Mouse (Mus musculus) erythroblast, adult 5-6 weeks (primary cell): ENCODE measurements around the gene Agmat. TPM values are rescaled to one million over a fixed set of nuclear protein-coding genes. Genes with fewer than 3 reads are reported as not detected.
"Not testable (repeated sequence)": the region's sequence is repeated elsewhere in the genome, so short reads cannot be mapped to it uniquely, and the experiment has no call there.

ENCODE experiments used
- ATAC-seq: replicated peaks from 2 replicates; pipeline ENCODE4 v1.8.0; 2016; ENCODE audit warnings: moderate number of reproducible peaks, mild to moderate bottlenecking, moderate TSS enrichment, inconsistent platforms; ENCODE audit not compliant: poor library complexity, low FRiP score, severe bottlenecking
- total RNA-seq, 2 experiments: library from RNA; stranded (forward) in 1 of 2; stranded (reverse) in 1 of 2; fragments of 150-400 nt in 1 of 2; fragments of 200-764, 138-1000 nt in 1 of 2; gene quantifications; 2 replicates each; pipeline versions ENCODE4 v1.2.3 to v1.2.4; 2015 to 2017; ENCODE audit warnings: low replicate concordance in 2 of 2

Gene Agmat
- total RNA-seq, 2 experiments from 2014 or later: 1.5 TPM; not detected in 1

- peak; percentile 90 for ATAC-seq
These were observed 21.0 kb downstream of the Agmat start for GRCm38 (mm10) chr4:141767353-141768036.

GRCm38 (mm10) chr4:141769501-141770160 is 23.2 kb downstream of the Agmat start:
- no peak for ATAC-seq

GRCm38 (mm10) chr4:141771823-141772222 is 25.4 kb downstream of the Agmat start:
- ATAC-seq: no peak

GRCm38 (mm10) chr4:141773019-141773418 is 26.5 kb downstream of the Agmat start:
- not testable (repeated sequence) for ATAC-seq

GRCm38 (mm10) chr4:141779828-141780227 is 33.4 kb downstream of the Agmat start:
- no peak for ATAC-seq

GRCm38 (mm10) chr4:141781201-141781985 is 34.9 kb downstream of the Agmat start:
- no peak for ATAC-seq

- no peak for ATAC-seq
These were observed 38.4 kb downstream of the Agmat start for GRCm38 (mm10) chr4:141784835-141785234.

GRCm38 (mm10) chr4:141786141-141786540 is 39.7 kb downstream of the Agmat start:
- ATAC-seq: no peak

- no peak for ATAC-seq
These were observed 40.6 kb downstream of the Agmat start for GRCm38 (mm10) chr4:141787046-141787445.

- ATAC-seq: no peak
These were observed 41.0 kb downstream of the Agmat start for GRCm38 (mm10) chr4:141787462-141787861.

- no peak for ATAC-seq
These were observed 43.2 kb downstream of the Agmat start for GRCm38 (mm10) chr4:141789564-141790218.

GRCm38 (mm10) chr4:141790524-141790990 is 44.1 kb downstream of the Agmat start, which contains the start of gene Dnajc16:
Gene Dnajc16 (minus strand): TSS chr4:141790931.
- ATAC-seq: peak; percentile 75

GRCm38 (mm10) chr4:141791486-141791885 is 45.0 kb downstream of the Agmat start:
- ATAC-seq: no peak

- no peak for ATAC-seq
These were observed 45.5 kb downstream of the Agmat start for GRCm38 (mm10) chr4:141791951-141792350.

- peak; percentile 23 for ATAC-seq
These were observed 46.2 kb downstream of the Agmat start for GRCm38 (mm10) chr4:141792554-141793281.

GRCm38 (mm10) chr4:141793282-141794151 is 47.0 kb downstream of the Agmat start, which contains the start of gene Casp9:
Gene Casp9 (plus strand): TSS chr4:141793612.
- ATAC-seq: peak; percentile 81

GRCm38 (mm10) chr4:141794152-141794535 is 47.7 kb downstream of the Agmat start:
- ATAC-seq: no peak

- ATAC-seq: no peak
These were observed 49.9 kb downstream of the Agmat start for GRCm38 (mm10) chr4:141796356-141796755.
